In genomic region chr15:98608784-98609250, GRCm38 (mm10) we compare ENCODE assay signal across 9 mouse cellular contexts. TPM values are rescaled to one million over a fixed set of nuclear protein-coding genes. Genes with fewer than 3 reads are reported as not detected.
DNase-seq lines count a peak whose midpoint lies in the region; ATAC-seq and TF ChIP-seq lines count a peak whose summit lies in the region.
"Had no signal": no experiment of that assay in that cellular context is flagged by ENCODE, and none has a peak within 500 bp of the region (broad histone marks: within the 10 kb centered on the region; RNA-seq: fewer than 3 reads in every experiment).

No protein-coding gene starts in this region.

- 0% methylated on average over 15 of the region's 26 CpGs for WGBS in embryonic facial prominence, embryonic 15.5 days
- WGBS in lung, embryonic 16.5 days: 2% methylated on average over 13 of the region's 26 CpGs
- 0% methylated on average over 8 of the region's 26 CpGs for WGBS in stomach, embryonic 14.5 days

- TF ChIP-seq CTCF in C2C12 (IDR thresholded peaks at IDR 0.05; ENCODE audit: control insufficient read depth, insufficient read depth, insufficient read length): no peak

- peaks cover 8% of the 10 kb centered on the region for H3K36me3 ChIP-seq in C2C12 (ENCODE audit: control insufficient read depth, insufficient read depth)
- peaks cover 11% of the 10 kb centered on the region for H3K36me3 ChIP-seq in embryonic facial prominence, embryonic 15.5 days
- H3K36me3 ChIP-seq in lung, embryonic 16.5 days (ENCODE audit: control insufficient read depth, insufficient read depth, low read length): peaks cover 13% of the 10 kb centered on the region
- H3K36me3 ChIP-seq in stomach, embryonic 14.5 days (ENCODE audit: control insufficient read depth, insufficient read depth, low read length): peaks cover 6% of the 10 kb centered on the region
- H3K36me3 ChIP-seq: G1E had no signal

- H3K27me3 ChIP-seq in C2C12 (ENCODE audit: control insufficient read depth, insufficient read depth, insufficient read length): no peaks in the 10 kb centered on the region
- no peaks in the 10 kb centered on the region for H3K27me3 ChIP-seq in embryonic facial prominence, embryonic 15.5 days
- H3K27me3 ChIP-seq in lung, embryonic 16.5 days (ENCODE audit: control insufficient read depth, insufficient read depth, low read depth, low read length): no peaks in the 10 kb centered on the region
- H3K27me3 ChIP-seq in stomach, embryonic 14.5 days (ENCODE audit: control insufficient read depth, insufficient read depth, low read length): no peaks in the 10 kb centered on the region

- peaks cover 31% of the 10 kb centered on the region for H3K4me1 ChIP-seq in embryonic facial prominence, embryonic 15.5 days
- peaks cover 25% of the 10 kb centered on the region for H3K4me1 ChIP-seq in lung, embryonic 16.5 days (replicated peaks; ENCODE audit: control insufficient read depth, insufficient read depth, low read length)
- peaks cover 25% of the 10 kb centered on the region for H3K4me1 ChIP-seq in stomach, embryonic 14.5 days (ENCODE audit: control insufficient read depth, insufficient read depth, low read length)

- no peaks in the 10 kb centered on the region for H3K9me3 ChIP-seq in embryonic facial prominence, embryonic 15.5 days (replicated peaks)
- H3K9me3 ChIP-seq in lung, embryonic 16.5 days (ENCODE audit: control insufficient read depth, low read length): no peaks in the 10 kb centered on the region
- H3K9me3 ChIP-seq in stomach, embryonic 14.5 days (ENCODE audit: control insufficient read depth, low read depth, low read length): no peaks in the 10 kb centered on the region

- peak overlapping the region; percentile 86 for H3K27ac ChIP-seq in embryonic facial prominence, embryonic 15.5 days (replicated peaks)
- H3K27ac ChIP-seq in lung, embryonic 16.5 days (ENCODE audit: low read length): peak overlapping the region; percentile 97
- peak overlapping the region; percentile 96 for H3K27ac ChIP-seq in stomach, embryonic 14.5 days (ENCODE audit: low read length)

- H3K79me3 ChIP-seq in C2C12 (ENCODE audit: low read depth): peaks cover 27% of the 10 kb centered on the region

- H3K9ac ChIP-seq in embryonic facial prominence, embryonic 15.5 days: peak overlapping the region; percentile 62
- H3K9ac ChIP-seq in lung, embryonic 16.5 days (ENCODE audit: low read length): peak overlapping the region; percentile 92
- H3K9ac ChIP-seq in stomach, embryonic 14.5 days (replicated peaks; ENCODE audit: low read depth, low read length): peak overlapping the region; percentile 90

- peak; percentile 37; the same call in 1 of the 2 replicates for ATAC-seq in embryonic facial prominence, embryonic 15.5 days (ENCODE audit: insufficient number of reproducible peaks, low FRiP score, low TSS enrichment, low read depth)
- ATAC-seq in lung, embryonic 16.5 days (ENCODE audit: low read depth): peak; percentile 2; the same call in 1 of the 2 replicates
- ATAC-seq in stomach, embryonic 14.5 days (ENCODE audit: insufficient number of reproducible peaks, insufficient read depth, low FRiP score, low read depth): no peak

- DNase-seq in cerebellum, adult 11-12 months: peak; percentile 41
- DNase-seq in cerebellum, postnatal 36 days: no peak
- DNase-seq in induced T-regulatory cell, adult 2 months (ENCODE audit: low read depth): peak; percentile 40
- DNase-seq in layer of hippocampus, adult 8-10 months (ENCODE audit: low spot score in 2 of 2): no peak

- peak overlapping the region; percentile 90 for H3ac ChIP-seq in C2C12 (ENCODE audit: control insufficient read depth, insufficient read length, low read depth)

- H3K79me2 ChIP-seq in C2C12 (ENCODE audit: control insufficient read depth, insufficient read depth): peaks cover 52% of the 10 kb centered on the region

- peak overlapping the region; percentile 63 for H3K4me3 ChIP-seq in C2C12 (ENCODE audit: insufficient read depth, poor library complexity, severe bottlenecking)
- H3K4me3 ChIP-seq in embryonic facial prominence, embryonic 15.5 days (replicated peaks): peak overlapping the region; percentile 70
- peak overlapping the region; percentile 90 for H3K4me3 ChIP-seq in lung, embryonic 16.5 days (ENCODE audit: low read length)
- peak overlapping the region; percentile 80 for H3K4me3 ChIP-seq in stomach, embryonic 14.5 days (ENCODE audit: low read depth, low read length)

- H3K4me2 ChIP-seq in embryonic facial prominence, embryonic 15.5 days (replicated peaks): peak overlapping the region; percentile 90
- H3K4me2 ChIP-seq in lung, embryonic 16.5 days (ENCODE audit: low read depth, low read length): peak overlapping the region; percentile 86
- peak overlapping the region; percentile 89 for H3K4me2 ChIP-seq in stomach, embryonic 14.5 days (replicated peaks; ENCODE audit: low read depth, low read length)

TF ChIP-seq in C2C12, 6 proteins besides CTCF, POLR2A, EP300 and RAD21:
- no peak for TF ChIP-seq FOSL1 (IDR thresholded peaks at IDR 0.05; ENCODE audit: insufficient read depth, low read length, poor library complexity, severe bottlenecking)

RNA-seq across cellular contexts. Expression of gene Adcy6, which starts 1.1 kb away (rescaled TPM):
- 52.6 TPM for polyA plus RNA-seq in C2C12 (2012; fragmentation: generic; extraction: Trizol)
- polyA plus RNA-seq in embryonic facial prominence, embryonic 15.5 days (2015; fragmentation: Nextera tagmentation; extraction: Ambion mirVana): 18.1 and 19.6 TPM in 2 replicates
- 21.5 and 21.7 TPM in 2 replicates for polyA plus RNA-seq in lung, embryonic 16.5 days (2015; fragmentation: Nextera tagmentation; extraction: Ambion mirVana)
- polyA plus RNA-seq in stomach, embryonic 14.5 days (2014; fragmentation: Nextera tagmentation; extraction: Ambion mirVana): 21.9 and 23.0 TPM in 2 replicates
- total RNA-seq in layer of hippocampus, adult 8-10 months (2022): 10 to 100 TPM; 47.3 to 58.6 (median 52.2) TPM
- polyA plus RNA-seq: G1E had no signal

RNA-seq across cellular contexts. Expression of gene Cacnb3, which starts 21.8 kb away (rescaled TPM):
- polyA plus RNA-seq in C2C12 (2012; fragmentation: generic; extraction: Trizol): 112 TPM
- polyA plus RNA-seq in embryonic facial prominence, embryonic 15.5 days (2015; fragmentation: Nextera tagmentation; extraction: Ambion mirVana): 45.7 and 48.2 TPM in 2 replicates
- polyA plus RNA-seq in lung, embryonic 16.5 days (2015; fragmentation: Nextera tagmentation; extraction: Ambion mirVana): 21.9 and 22.7 TPM in 2 replicates
- 34.4 TPM in 2 replicates for polyA plus RNA-seq in stomach, embryonic 14.5 days (2014; fragmentation: Nextera tagmentation; extraction: Ambion mirVana)
- total RNA-seq in layer of hippocampus, adult 8-10 months (2022): 100 to 1,000 TPM; 163 to 193 (median 176) TPM

RNA-seq across cellular contexts. Expression of gene 4930415O20Rik, which starts 38.0 kb away (rescaled TPM):
- 0.09 TPM for polyA plus RNA-seq in C2C12 (2012; fragmentation: generic; extraction: Trizol)
- polyA plus RNA-seq in embryonic facial prominence, embryonic 15.5 days (2015; fragmentation: Nextera tagmentation; extraction: Ambion mirVana): 0.43 TPM in 1 of 2 replicates, not detected in the other
- not detected in 2 replicates for polyA plus RNA-seq in lung, embryonic 16.5 days (2015; fragmentation: Nextera tagmentation; extraction: Ambion mirVana)
- polyA plus RNA-seq in stomach, embryonic 14.5 days (2014; fragmentation: Nextera tagmentation; extraction: Ambion mirVana): not detected in 2 replicates
- not detected for total RNA-seq in layer of hippocampus, adult 8-10 months (2022)
- total RNA-seq: G1E had no signal
- polyA plus RNA-seq: G1E had no signal

RNA-seq across cellular contexts. Expression of gene Ccnt1, which starts 38.1 kb away (rescaled TPM):
- polyA plus RNA-seq in C2C12 (2012; fragmentation: generic; extraction: Trizol): 13.4 TPM
- polyA plus RNA-seq in embryonic facial prominence, embryonic 15.5 days (2015; fragmentation: Nextera tagmentation; extraction: Ambion mirVana): 54.7 and 57.5 TPM in 2 replicates
- 51.6 and 64.2 TPM in 2 replicates for polyA plus RNA-seq in lung, embryonic 16.5 days (2015; fragmentation: Nextera tagmentation; extraction: Ambion mirVana)
- 60.0 and 61.2 TPM in 2 replicates for polyA plus RNA-seq in stomach, embryonic 14.5 days (2014; fragmentation: Nextera tagmentation; extraction: Ambion mirVana)
- 10 to 100 TPM; 37.3 to 43.8 (median 42.7) TPM for total RNA-seq in layer of hippocampus, adult 8-10 months (2022)

RNA-seq across cellular contexts. Expression of gene Ddx23, which starts 53.9 kb away (rescaled TPM):
- 140 TPM for polyA plus RNA-seq in C2C12 (2012; fragmentation: generic; extraction: Trizol)
- polyA plus RNA-seq in embryonic facial prominence, embryonic 15.5 days (2015; fragmentation: Nextera tagmentation; extraction: Ambion mirVana): 25.1 and 27.9 TPM in 2 replicates
- polyA plus RNA-seq in lung, embryonic 16.5 days (2015; fragmentation: Nextera tagmentation; extraction: Ambion mirVana): 21.6 and 24.0 TPM in 2 replicates
- 30.1 and 30.3 TPM in 2 replicates for polyA plus RNA-seq in stomach, embryonic 14.5 days (2014; fragmentation: Nextera tagmentation; extraction: Ambion mirVana)
- total RNA-seq in layer of hippocampus, adult 8-10 months (2022): 10 to 100 TPM; 76.3 to 89.4 (median 85.9) TPM

Comparison
In these comparisons a context has a peak if more than half of its experiments do, and no peak if none do; other contexts are left out.
1. DNase-seq: peak in cerebellum, adult 11-12 months (single experiment) and induced T-regulatory cell, adult 2 months (single experiment); none in cerebellum, postnatal 36 days (0 of 2) and layer of hippocampus, adult 8-10 months (0 of 2).
2. Peak in every context shown above with its lines, with median percentiles within 50 percentile points of each other: H3K4me3 ChIP-seq, H3K27ac ChIP-seq, H3K4me2 ChIP-seq and H3K9ac ChIP-seq.